Comparison of ENCODE assay signal across 8 mouse cellular contexts in genomic region chr4:150570793-150571192, GRCm38 (mm10).
DNase-seq lines count a peak whose midpoint lies in the region; ATAC-seq and TF ChIP-seq lines count a peak whose summit lies in the region.

No protein-coding gene starts in this region.

- no peak overlapping the region for H3K27ac ChIP-seq in limb, embryonic 14.5 days (replicated peaks; ENCODE audit: low read depth, low read length)
- no peak overlapping the region for H3K27ac ChIP-seq in stomach, embryonic 15.5 days

- TF ChIP-seq POLR2A in limb, embryonic 14.5 days (IDR thresholded peaks at IDR 0.05; ENCODE audit: borderline replicate concordance, extremely low read depth, insufficient read depth, insufficient read length), result no peak

- H3K4me3 ChIP-seq in megakaryocyte, embryonic 14.5 days (replicated peaks), result peak overlapping the region; percentile 81
- H3K4me3 ChIP-seq in limb, embryonic 14.5 days (replicated peaks; ENCODE audit: low read length), result peak overlapping the region; percentile 92
- peak overlapping the region; percentile 84 for H3K4me3 ChIP-seq in stomach, embryonic 15.5 days (replicated peaks)

- no peak for ATAC-seq in megakaryocyte, adult 5-6 weeks (ENCODE audit: poor library complexity, severe bottlenecking)
- no peak for ATAC-seq in limb, embryonic 14.5 days (ENCODE audit: low FRiP score, low read depth)
- no peak for ATAC-seq in stomach, embryonic 15.5 days (ENCODE audit: insufficient read depth, low FRiP score, low read depth)

- peaks cover 40% of the 10 kb centered on the region for H3K27me3 ChIP-seq in megakaryocyte, embryonic 14.5 days (replicated peaks)
- H3K27me3 ChIP-seq in limb, embryonic 14.5 days (ENCODE audit: control insufficient read depth, insufficient read depth, low read length), result no peaks in the 10 kb centered on the region
- no peaks in the 10 kb centered on the region for H3K27me3 ChIP-seq in stomach, embryonic 15.5 days (replicated peaks)

- WGBS in limb, embryonic 14.5 days, result 26% methylated on average over 2 of the region's 2 CpGs
- WGBS in stomach, embryonic 15.5 days, result 24% methylated on average over 2 of the region's 2 CpGs

- peaks cover 52% of the 10 kb centered on the region for H3K4me1 ChIP-seq in megakaryocyte, embryonic 14.5 days
- peaks cover 20% of the 10 kb centered on the region for H3K4me1 ChIP-seq in limb, embryonic 14.5 days (ENCODE audit: control insufficient read depth, insufficient read depth, low read length)
- H3K4me1 ChIP-seq in stomach, embryonic 15.5 days, result peaks cover 48% of the 10 kb centered on the region

- H3K9me3 ChIP-seq in megakaryocyte, embryonic 14.5 days, result no peaks in the 10 kb centered on the region
- H3K9me3 ChIP-seq in limb, embryonic 14.5 days (ENCODE audit: control insufficient read depth, low read length), result no peaks in the 10 kb centered on the region
- no peaks in the 10 kb centered on the region for H3K9me3 ChIP-seq in stomach, embryonic 15.5 days

- DNase-seq in adrenal gland, adult 2 months, result peak; percentile 49
- DNase-seq in adrenal gland, postnatal 14 days, result no peak
- DNase-seq in limb, embryonic 14.5 days (ENCODE audit: low spot score), result no peak
- no peak for DNase-seq in embryo, embryonic 10.5 days (ENCODE audit: low spot score)
- DNase-seq in left cerebral cortex, adult 8-10 months (ENCODE audit: low spot score in 2 of 2), result no peak

- H3K4me2 ChIP-seq in limb, embryonic 14.5 days (replicated peaks; ENCODE audit: low read depth, low read length, severe bottlenecking), result peak overlapping the region; percentile 77
- peak overlapping the region; percentile 83 for H3K4me2 ChIP-seq in stomach, embryonic 15.5 days

- no peak overlapping the region for H3K9ac ChIP-seq in limb, embryonic 14.5 days (ENCODE audit: low read depth, low read length, severe bottlenecking)
- H3K9ac ChIP-seq in stomach, embryonic 15.5 days, result no peak overlapping the region

- H3K36me3 ChIP-seq in megakaryocyte, embryonic 14.5 days (replicated peaks; ENCODE audit: low read length), result peaks cover 30% of the 10 kb centered on the region
- peaks cover 13% of the 10 kb centered on the region for H3K36me3 ChIP-seq in limb, embryonic 14.5 days (ENCODE audit: control insufficient read depth, insufficient read depth, low read length)
- H3K36me3 ChIP-seq in stomach, embryonic 15.5 days, result no peaks in the 10 kb centered on the region
